Mouse (Mus musculus) frontal cortex, adult 2 months (tissue): ENCODE results near the gene Slc22a2. TPM values are rescaled to one million over a fixed set of nuclear protein-coding genes. Genes with fewer than 3 reads are reported as not detected.
"Not testable (repeated sequence)": the region's sequence is repeated elsewhere in the genome, so short reads cannot be mapped to it uniquely, and the experiment has no call there.

Experiments
- DNase-seq, 2 experiments: peaks; one replicate each; pipeline ENCODE4 v3.0.0; 2022; ENCODE audit warnings: low spot score in 1 of 2; ENCODE audit errors: extremely low spot score in 1 of 2
- polyA plus RNA-seq: library from polyadenylated mRNA; depleted of rRNA; stranded (reverse); fragments of >200 nt; gene quantifications from 2 replicates; pipeline ENCODE4 v1.2.3, GENCODE M21; 2012

The Slc22a2 gene
- polyA plus RNA-seq, 1 experiment: 2.5 TPM

GRCm38 (mm10) chr17:12630976-12631730 is 47.2 kb downstream of the Slc22a2 start:
- DNase-seq: no peak

GRCm38 (mm10) chr17:12631771-12632600 is 48.1 kb downstream of the Slc22a2 start:
- DNase-seq: no peak

- no peak for DNase-seq
These were observed 50.9 kb downstream of the Slc22a2 start for GRCm38 (mm10) chr17:12634814-12635213.

GRCm38 (mm10) chr17:12639585-12639984 is 55.7 kb downstream of the Slc22a2 start:
- no peak for DNase-seq

DNA sequence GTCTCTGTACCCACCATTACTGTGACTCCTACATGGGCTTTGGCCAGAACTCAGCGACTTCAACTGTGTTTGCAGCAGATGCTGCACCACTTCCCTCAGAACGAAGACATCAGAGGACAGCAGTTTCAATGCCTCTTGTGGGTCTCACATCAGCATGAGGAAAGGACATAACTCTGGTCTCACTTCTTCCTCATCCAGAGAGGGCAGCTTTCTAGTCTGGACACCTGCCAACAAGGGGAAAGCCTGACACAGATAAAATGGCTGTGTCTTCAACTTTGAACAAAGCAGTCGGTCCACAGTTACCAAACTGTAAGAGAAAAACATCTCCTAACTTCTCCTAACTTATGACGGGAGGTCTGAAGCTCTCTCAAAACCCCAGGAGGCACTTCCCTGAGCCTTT is 57.2 kb downstream of the Slc22a2 start:
- no peak for DNase-seq

GRCm38 (mm10) chr17:12645461-12645860 is 61.5 kb downstream of the Slc22a2 start:
- DNase-seq: no peak

DNA sequence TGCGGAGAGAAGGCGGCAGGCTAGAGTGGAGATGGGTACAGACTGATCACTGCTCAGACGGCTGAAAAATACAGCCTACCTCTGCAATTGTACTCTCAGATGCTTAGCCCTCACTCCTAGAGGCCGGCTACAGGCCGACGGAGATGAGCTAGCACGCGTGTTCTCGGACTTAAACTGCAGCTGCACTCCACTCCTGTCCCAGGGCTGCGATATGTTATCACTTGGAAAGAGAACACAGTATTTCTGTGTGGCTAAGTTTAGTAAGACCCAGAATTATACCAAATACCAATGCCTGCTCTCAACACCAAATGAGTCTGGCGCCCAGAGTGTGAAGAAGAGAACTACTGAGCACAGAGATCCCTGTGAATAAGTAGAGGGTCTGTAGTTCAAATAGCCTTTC is 68.7 kb downstream of the Slc22a2 start:
- peak in 1 of 2 experiments; percentile 14 for DNase-seq

GRCm38 (mm10) chr17:12654061-12654460 is 70.1 kb downstream of the Slc22a2 start:
- DNase-seq: peak; percentile 41 to 63

GRCm38 (mm10) chr17:12655826-12656225 is 71.9 kb downstream of the Slc22a2 start:
- no peak for DNase-seq

DNA sequence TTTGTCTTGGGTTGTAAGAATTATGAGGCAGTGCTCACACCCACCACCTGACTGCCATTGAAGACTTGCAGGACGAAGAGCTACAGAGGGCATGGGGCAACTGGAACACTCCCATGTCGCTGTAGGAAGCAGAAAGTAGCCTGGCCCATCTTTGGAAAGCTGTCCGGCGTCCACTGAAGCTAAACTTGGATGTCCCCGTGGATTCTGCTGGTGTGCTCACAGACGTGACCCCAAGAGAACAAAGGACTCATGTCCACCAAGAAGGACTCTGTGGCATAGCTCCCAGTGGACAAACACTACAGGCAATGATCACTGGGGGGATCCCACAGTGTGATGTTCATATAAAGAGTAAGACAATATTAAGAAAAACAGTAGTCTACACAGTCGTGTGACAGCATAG is 74.9 kb downstream of the Slc22a2 start:
- DNase-seq: no peak

DNA sequence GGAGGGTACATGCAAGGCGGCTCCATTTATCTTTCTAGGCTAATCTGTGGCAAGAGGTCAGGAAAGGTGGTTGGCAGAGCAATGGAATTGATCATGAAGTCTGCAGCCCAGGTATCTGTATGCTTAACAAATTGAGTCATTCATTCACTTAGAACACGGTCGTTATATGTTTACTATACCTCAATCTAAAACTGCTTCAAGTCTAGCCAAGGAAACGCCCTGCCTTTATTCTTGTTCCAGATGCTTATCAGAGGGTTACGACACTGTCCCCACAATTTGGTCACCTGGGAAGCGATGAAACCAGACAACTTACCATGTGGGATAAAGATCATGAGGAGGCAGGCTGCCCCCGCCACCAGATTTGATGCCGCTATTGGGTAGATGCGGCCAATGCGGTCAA is 75.3 kb downstream of the Slc22a2 start:
- DNase-seq: no peak

GRCm38 (mm10) chr17:12660572-12661260 is 76.8 kb downstream of the Slc22a2 start:
- peak in 1 of 2 experiments; percentile 77 for DNase-seq

DNA sequence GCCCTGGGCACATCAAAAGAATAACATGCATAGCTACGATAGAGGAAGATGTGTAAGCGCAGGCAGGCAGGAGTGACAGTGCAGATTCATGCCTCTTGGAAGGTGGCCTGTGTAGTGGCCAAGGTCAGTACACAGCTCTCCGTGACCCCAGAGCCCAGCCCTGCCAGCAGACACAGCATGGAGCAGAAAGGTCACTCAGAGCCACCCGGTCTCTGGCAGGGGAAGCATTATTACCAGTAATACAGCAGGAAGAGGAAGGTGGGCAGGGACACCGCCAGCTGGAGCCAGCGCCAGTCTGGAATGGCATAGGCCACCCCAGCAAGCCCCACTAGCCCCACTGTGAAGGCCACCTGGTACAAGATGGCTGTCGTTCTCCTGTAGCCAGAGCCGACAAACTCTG is 80.2 kb downstream of the Slc22a2 start:
- DNase-seq: no peak

- DNase-seq: no peak
These were observed 84.8 kb downstream of the Slc22a2 start for GRCm38 (mm10) chr17:12668478-12669362.

GRCm38 (mm10) chr17:12669363-12669679 is 85.4 kb downstream of the Slc22a2 start:
- no peak for DNase-seq

DNA sequence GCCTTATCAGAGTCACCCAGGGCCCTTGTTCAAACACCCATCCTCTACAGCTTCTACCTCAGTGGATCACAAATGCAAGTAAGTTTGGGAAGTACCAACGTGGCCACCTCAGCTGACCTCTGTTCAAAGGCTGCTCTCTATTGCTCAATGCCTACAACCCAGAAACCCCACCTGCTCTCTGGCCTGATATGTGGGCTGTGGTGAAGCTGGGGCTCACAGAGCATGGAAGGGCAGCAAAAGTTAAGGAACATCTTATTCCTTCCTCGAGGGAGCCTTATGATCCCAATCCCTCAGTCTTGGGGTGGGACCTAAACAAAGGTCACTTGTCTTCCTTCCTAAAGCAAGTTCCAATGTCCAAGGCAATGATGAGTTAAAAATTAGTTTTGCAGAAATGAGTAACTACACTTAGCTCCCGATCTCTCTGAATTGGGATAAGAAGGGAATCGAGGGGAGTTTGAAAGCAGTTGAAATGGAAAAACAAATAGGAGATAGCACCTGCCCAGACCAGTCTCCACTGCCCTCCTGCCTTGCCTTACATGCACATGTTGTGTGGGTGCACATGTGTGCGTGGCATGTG is 87.2 kb downstream of the Slc22a2 start:
- no peak for DNase-seq

- no peak for DNase-seq
These were observed 88.4 kb downstream of the Slc22a2 start for GRCm38 (mm10) chr17:12672285-12672790.

- DNase-seq: no peak
These were observed 89.9 kb downstream of the Slc22a2 start for GRCm38 (mm10) chr17:12673871-12674270.

GRCm38 (mm10) chr17:12674980-12675379 is 91.0 kb downstream of the Slc22a2 start:
- not testable (repeated sequence) for DNase-seq

DNA sequence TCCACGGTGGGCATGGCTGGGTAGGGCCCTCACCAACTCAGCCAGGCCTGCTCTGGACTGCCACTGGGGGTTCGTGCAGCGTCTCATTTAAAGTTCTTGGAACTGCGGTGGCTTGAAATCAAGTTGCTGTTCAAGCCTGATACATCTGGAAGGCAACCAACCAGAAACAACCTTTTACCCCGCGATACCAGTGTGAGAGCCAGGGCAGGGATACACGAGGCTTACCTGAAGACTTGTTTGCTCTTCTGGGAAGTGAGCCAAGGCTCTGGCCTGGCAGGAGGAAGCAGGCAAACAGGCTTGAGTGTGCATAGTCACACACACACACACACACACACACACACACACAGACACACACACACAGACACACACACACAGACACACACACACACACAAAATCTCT is 91.7 kb downstream of the Slc22a2 start, which contains the start of gene Slc22a1:
TSS of gene Slc22a1 (minus strand) at position 184 of the 400 bp plus-strand sequence.
- DNase-seq: no peak
